Mouse (Mus musculus) testis, adult 10 weeks (tissue): Measurements from ENCODE around the gene Gm10409. TPM values are rescaled to one million over a fixed set of nuclear protein-coding genes. Genes with fewer than 3 reads are reported as not detected.

Experiments
- polyA plus RNA-seq: library from polyadenylated mRNA; stranded (reverse); fragments of 350-450 nt; fragmentation: Illumina TruSeq; extraction: RNeasy Lipid Tissue Mini Kit (QIAGEN cat#74804); gene quantifications from one replicate; pipeline ENCODE4 v1.2.3, GENCODE M21; 2014; ENCODE audit warnings: low read depth, low replicate concordance

The Gm10409 gene
- polyA plus RNA-seq: 3.9 TPM

GRCm38 (mm10) chr14:3412314-3412713, at the start of gene Gm10409:
Gene Gm10409 (plus strand): TSS chr14:3412614.

GRCm38 (mm10) chr14:3394793-3395192, 17.6 kb upstream of the Gm10409 start, which contains the start of gene Gm10413:
Gene Gm10413 (plus strand): TSS chr14:3395093.

GRCm38 (mm10) chr14:3427803-3428202, 15.4 kb downstream of the Gm10409 start, which contains the start of gene Gm3005:
Gene Gm3005 (plus strand): TSS chr14:3428103.

GRCm38 (mm10) chr14:3449079-3449478, 36.7 kb downstream of the Gm10409 start, which contains the start of gene Gm10408:
Gene Gm10408 (plus strand): TSS chr14:3449379.

Other genes starting within 250 kb of the Gm10409 start
- 165 TPM for gene Gm5795, start 224.4 kb upstream of the Gm10409 start, polyA plus RNA-seq
- 1.2 TPM for gene D830030K20Rik, start 204.1 kb upstream of the Gm10409 start, polyA plus RNA-seq
- 8.8 TPM for gene Gm2956, start 80.0 kb upstream of the Gm10409 start, polyA plus RNA-seq
- 45.4 TPM for gene Gm10413, start 17.5 kb upstream of the Gm10409 start, polyA plus RNA-seq
- gene Gm3005, start 15.5 kb downstream of the Gm10409 start, polyA plus RNA-seq: 4.3 TPM
- gene Gm10408, start 36.8 kb downstream of the Gm10409 start, polyA plus RNA-seq: 0.35 TPM
- 45.4 TPM for gene Gm3012, start 221.9 kb downstream of the Gm10409 start, polyA plus RNA-seq
- gene Gm3020, start 239.4 kb downstream of the Gm10409 start, polyA plus RNA-seq: 3.9 TPM